Mouse (Mus musculus) B cell, adult 2 months (primary cell): ENCODE results near the gene Troap.
A peak's percentile ranks its signal among the peaks of the same experiment; 100 is the strongest.

ENCODE experiments used
- DNase-seq, 2 experiments: peaks; one replicate each; pipeline ENCODE4 v3.0.0; 2022

Gene Troap

GRCm38 (mm10) chr15:99115065-99115423 lies 40.7 kb downstream of the Troap start:
- DNase-seq: no peak

GRCm38 (mm10) chr15:99116539-99116938 lies 42.2 kb downstream of the Troap start:
- no peak for DNase-seq

GRCm38 (mm10) chr15:99120814-99121213 lies 46.4 kb downstream of the Troap start:
- no peak for DNase-seq

GRCm38 (mm10) chr15:99122642-99123041 lies 48.3 kb downstream of the Troap start:
- no peak for DNase-seq

- DNase-seq: peak in 1 of 2 experiments; percentile 10
Observed at GRCm38 (mm10) chr15:99125711-99126080, 51.3 kb downstream of the Troap start, which contains the start of gene Spats2. Gene Spats2, plus strand, starts transcription at chr15:99125916.

GRCm38 (mm10) chr15:99126081-99126815 lies 51.9 kb downstream of the Troap start:
- DNase-seq: peak; percentile 12 to 16

GRCm38 (mm10) chr15:99126816-99127365 lies 52.5 kb downstream of the Troap start:
- DNase-seq: no peak

GRCm38 (mm10) chr15:99127851-99128522 lies 53.6 kb downstream of the Troap start:
- DNase-seq: no peak

GRCm38 (mm10) chr15:99129441-99129840 lies 55.1 kb downstream of the Troap start:
- DNase-seq: no peak

- no peak for DNase-seq
Observed at GRCm38 (mm10) chr15:99129956-99130910, 55.9 kb downstream of the Troap start.
